Mouse (Mus musculus): ENCODE results near the gene C77080. TPM values are rescaled to one million over a fixed set of nuclear protein-coding genes. Genes with fewer than 3 reads are reported as not detected.

Gene C77080
- total RNA-seq, 2 experiments from 2014 or later, result 1.3 to 2.0 TPM

- DNase-seq, result no peak
These were observed 7.5 kb upstream of the C77080 start for GRCm38 (mm10) chr4:129268698-129269097.

GRCm38 (mm10) chr4:129266821-129267220, 5.6 kb upstream of the C77080 start:
- no peak for DNase-seq

DNA sequence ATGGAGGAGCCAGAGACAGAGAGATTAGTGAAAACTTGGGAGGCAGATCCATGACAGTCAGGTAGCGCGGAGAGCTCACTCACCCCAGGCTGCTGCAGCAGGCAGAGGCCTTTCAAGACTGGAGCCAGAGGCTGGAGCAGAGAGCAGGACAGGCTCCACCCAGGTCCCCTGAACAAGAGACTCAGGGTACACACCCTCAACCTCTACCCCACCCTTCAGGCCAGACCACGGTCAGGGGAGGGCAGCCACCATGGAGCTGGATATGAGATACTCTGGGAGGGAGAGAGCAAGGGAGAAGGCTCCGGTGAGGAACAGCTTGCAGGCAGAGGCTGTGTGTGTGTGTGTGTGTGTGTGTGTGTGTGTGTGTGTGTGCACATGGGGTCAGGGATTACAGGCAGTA, 5.0 kb upstream of the C77080 start:
- no peak for DNase-seq

GRCm38 (mm10) chr4:129263225-129264021, 2.2 kb upstream of the C77080 start:
- peak; percentile 58 for DNase-seq

- DNase-seq, result no peak
These were observed 526 bp downstream of the C77080 start for GRCm38 (mm10) chr4:129260678-129261077.

DNA sequence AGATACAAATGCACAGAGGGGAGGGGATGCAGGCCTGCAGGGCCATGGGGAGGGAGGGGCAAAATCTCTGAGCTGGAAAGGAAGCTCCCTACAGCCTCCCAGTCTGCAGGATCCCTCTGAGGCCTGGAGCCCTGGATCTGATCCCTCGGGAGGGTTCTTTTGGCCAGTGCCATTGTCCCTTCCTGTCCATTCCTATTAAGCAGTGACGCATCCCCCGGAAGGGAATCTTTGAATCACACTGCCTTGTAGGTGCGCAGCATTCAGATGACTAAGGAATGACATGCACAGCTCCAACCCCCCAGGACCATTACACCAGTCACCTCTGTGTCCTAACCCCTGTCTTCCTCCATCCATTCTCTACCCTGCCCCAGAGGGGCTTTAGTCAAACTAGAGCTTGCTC, 2.1 kb downstream of the C77080 start:
- peak; percentile 31 for DNase-seq

GRCm38 (mm10) chr4:129256450-129257380, 4.5 kb downstream of the C77080 start:
- DNase-seq, result no peak

DNA sequence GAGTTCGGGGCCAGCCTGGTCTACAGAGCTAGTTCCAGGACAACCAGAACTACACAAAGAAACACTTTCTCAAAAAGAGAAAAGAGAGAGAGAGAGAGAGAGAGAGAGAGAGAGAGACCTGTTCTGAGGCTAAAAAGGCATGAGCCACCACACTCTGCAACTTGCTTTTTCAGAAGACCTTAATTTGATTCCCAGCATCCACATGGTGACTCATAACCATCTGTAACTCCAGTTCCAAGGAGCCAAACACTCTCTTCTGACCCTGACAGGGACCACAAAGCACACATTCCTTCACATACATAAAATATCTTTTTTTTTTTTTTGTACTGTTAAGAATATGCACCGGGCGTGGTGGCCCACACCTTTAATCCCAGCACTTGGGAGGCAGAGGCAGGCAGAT, 6.6 kb downstream of the C77080 start:
- no peak for DNase-seq

GRCm38 (mm10) chr4:129252492-129252891, 8.7 kb downstream of the C77080 start:
- no peak for DNase-seq

DNA sequence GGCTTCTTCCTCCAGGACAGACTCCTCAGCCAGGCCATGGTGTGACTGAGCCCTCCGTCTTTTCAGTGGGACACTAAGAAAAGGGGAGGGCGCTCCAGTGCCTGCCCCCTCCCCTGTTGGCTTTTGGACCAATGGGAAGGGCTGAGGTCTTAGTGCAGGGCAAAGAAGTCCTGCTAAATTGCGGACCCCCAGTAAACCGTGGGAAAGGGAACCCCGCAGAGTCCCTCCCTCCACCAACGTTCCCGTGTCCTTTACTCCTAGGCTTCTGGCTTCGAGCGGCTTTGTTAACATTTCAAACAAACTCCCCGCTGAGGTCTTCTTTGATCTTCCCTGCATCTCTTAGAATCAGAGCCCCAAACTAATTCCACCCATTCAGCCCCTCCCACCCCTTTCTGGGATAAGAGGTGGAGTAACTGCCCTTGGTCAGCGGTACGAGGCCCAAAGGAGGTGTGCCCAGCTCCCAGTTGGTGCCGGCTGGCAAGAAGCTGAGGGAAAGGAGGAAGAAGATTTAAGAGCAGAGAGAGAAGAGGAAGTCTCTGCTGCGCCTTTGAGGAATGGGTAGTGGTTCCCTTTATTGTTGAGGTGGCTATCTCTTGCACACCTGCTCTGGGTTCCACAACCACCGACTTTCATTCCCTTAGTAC, 9.6 kb downstream of the C77080 start:
- DNase-seq, result no peak

- no peak for DNase-seq
These were observed 10.3 kb downstream of the C77080 start for GRCm38 (mm10) chr4:129250759-129251481.

GRCm38 (mm10) chr4:129249288-129249687, 11.9 kb downstream of the C77080 start:
- no peak for DNase-seq

GRCm38 (mm10) chr4:129248243-129248767, 12.9 kb downstream of the C77080 start:
- no peak for DNase-seq

DNA sequence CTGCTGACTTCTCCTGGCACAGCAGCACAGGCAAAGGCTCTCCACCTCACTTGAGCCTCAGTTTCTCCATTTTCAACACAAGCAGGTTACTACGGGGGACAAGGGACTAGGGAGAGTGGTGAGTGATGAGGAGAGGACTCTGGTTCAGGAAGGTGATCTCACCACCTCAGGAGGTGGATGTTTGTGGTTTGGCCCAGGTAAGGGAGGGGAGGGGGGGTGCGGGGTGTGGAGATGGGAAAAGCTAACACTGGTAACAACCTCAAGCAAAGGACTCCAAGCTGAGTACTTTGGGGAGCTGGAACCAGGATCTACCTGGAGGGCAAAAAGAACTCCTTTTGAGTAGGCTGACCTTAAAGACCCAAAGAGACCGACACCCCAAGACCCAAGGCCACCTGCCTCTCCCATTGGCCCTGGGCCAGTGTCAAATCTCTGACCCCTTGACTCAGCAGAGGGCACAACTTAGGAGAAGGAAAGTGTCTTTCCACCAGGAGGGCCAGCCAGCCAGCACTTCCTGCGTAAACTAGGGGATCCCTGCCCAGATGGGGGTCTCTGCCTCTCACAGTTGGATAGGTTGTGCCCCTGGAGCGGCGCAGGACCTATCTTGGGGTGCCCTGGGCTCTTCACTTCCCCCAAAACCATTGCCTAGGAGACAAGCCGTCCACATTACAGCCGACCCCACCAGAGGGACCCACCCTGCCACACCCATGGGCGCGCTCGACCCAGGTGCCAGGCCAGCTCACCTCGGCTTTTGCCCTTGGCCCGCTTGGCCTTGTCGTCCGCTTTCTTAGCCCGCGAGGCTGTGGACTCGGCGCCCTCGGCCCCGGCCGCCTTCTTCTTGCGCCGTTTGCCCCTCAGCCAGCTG, 13.6 kb downstream of the C77080 start:
- no peak for DNase-seq

GRCm38 (mm10) chr4:129246360-129247301, 14.6 kb downstream of the C77080 start:
- DNase-seq, result no peak

DNA sequence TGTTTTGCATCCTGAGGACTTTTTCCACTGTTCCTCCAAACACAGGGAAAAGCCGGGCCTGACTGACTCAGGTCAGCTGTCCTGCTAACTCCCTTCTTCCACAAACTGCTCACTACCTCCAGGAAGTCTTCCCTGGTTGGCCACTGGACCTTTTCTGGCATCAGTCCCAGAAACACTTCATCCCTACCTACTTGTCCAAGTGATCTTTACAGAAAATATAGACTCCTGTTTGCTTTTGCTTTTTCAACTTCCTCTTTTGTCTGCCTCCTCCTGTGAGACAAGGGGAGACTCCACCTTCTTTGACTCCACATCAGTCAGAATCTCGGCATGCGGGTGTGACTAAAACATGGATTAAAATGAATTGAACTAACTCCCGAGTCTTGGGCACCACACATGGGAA, 16.4 kb downstream of the C77080 start:
- no peak for DNase-seq

GRCm38 (mm10) chr4:129242761-129243160, 18.4 kb downstream of the C77080 start:
- DNase-seq, result no peak

GRCm38 (mm10) chr4:129242327-129242726, 18.9 kb downstream of the C77080 start:
- no peak for DNase-seq

- no peak for DNase-seq
These were observed 19.3 kb downstream of the C77080 start for GRCm38 (mm10) chr4:129241898-129242297.
